Mouse (Mus musculus) bone marrow macrophage, adult 2 months (primary cell): ENCODE data around the gene Flt4. TPM values are rescaled to one million over a fixed set of nuclear protein-coding genes. Genes with fewer than 3 reads are reported as not detected.
"Not testable (repeated sequence)": the region's sequence is repeated elsewhere in the genome, so short reads cannot be mapped to it uniquely, and the experiment has no call there.

ENCODE experiments used
- H3K27ac ChIP-seq: 2 replicates; pipeline ENCODE4 v1.5.1; 2012; ENCODE audit warnings: low read depth, low read length; ENCODE audit not compliant: insufficient read depth
- H3K4me1 ChIP-seq: 2 replicates; pipeline ENCODE4 v1.6.1; 2012; ENCODE audit warnings: low read length; ENCODE audit not compliant: control insufficient read depth, insufficient read depth
- H3K4me3 ChIP-seq: 2 replicates; pipeline ENCODE4 v1.5.1; 2012; ENCODE audit warnings: mild to moderate bottlenecking, low read length, moderate library complexity; ENCODE audit not compliant: insufficient read depth
- CTCF ChIP-seq: IDR thresholded peaks from 2 replicates; pipeline ENCODE4 v1.5.1; 2012; ENCODE audit warnings: low read depth, mild to moderate bottlenecking, low read length, moderate library complexity
- POLR2A ChIP-seq: IDR thresholded peaks from 2 replicates; pipeline ENCODE4 v1.6.1; 2012; ENCODE audit warnings: mild to moderate bottlenecking, low read depth, low read length, borderline replicate concordance
- polyA plus RNA-seq: library from polyadenylated mRNA; stranded (reverse); fragments of >200 nt; gene quantifications from 2 replicates; pipeline ENCODE4 v1.2.4, GENCODE M21; 2012; ENCODE audit not compliant: missing spikeins, insufficient read depth, insufficient read length

The Flt4 gene
- polyA plus RNA-seq = not detected in 2 replicates

DNA sequence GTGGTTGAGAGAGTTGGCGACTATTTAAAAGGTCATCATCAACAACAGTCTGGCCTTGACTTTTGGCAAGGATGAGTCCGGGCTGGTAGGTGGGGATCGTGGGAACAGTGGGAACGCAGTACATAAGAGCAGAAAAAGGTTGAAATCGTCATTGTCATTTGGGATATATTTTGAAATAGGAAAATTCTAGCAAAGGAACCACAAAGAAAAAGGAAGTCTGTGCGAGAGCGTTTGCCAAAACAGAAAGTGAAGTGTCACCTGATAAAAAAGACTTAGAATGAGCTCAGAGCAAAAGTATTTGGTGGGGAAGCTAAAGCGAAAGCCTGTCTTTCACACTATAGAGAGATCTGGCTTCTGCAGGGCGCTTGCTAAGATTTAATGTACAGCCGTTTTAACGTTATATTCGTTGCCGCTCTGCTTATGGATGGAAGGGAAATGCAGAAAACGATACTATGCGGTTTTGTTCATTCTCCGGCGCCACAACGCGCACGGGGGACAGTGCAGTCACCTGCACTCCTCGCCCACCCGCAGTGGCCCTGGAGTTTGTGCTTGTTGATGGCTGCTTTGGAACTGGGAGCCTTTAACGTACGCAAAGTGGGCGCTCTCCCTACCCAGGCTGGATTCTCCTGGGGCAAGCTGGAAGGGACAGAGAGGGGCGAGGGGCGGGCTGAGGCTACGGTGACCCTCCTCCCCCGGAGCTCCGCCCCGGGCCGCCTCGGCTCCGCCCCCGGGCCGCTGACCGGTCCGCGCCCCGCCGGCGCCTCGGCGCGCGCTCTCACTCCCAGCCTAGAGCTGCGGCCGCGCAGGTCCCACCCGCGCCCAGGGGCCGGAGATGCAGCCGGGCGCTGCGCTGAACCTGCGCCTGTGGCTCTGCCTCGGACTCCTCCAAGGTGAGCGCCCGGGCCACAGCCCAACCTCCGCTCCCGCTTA is at the start of gene Flt4:
Flt4 (plus strand) TSS at position 326 of the 930 bp plus-strand sequence.
- H3K4me3 ChIP-seq = peak within 1 kb of the TSS; percentile 65
- not testable (repeated sequence) for H3K27ac ChIP-seq, H3K4me1 ChIP-seq

DNA sequence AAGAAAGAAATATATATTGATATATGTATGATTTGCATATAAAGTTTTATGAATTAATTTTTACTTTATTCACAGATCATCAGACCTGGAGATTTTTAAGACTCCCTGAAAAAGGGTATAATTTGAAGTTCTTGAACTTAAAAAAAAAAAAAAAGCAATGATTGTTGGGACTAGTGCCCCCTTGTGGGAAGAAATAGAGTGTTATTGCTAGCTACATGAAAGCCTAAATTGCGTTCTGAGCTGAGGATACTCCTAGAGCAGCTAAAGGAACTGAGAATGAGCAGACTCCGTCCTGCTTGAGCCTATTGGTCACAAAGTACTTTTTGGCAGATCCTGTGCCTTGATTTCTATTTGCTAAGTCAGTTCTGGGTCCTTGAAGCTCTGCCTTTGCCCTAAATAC is 34.0 kb upstream of the Flt4 start:
- not testable (repeated sequence) for H3K27ac ChIP-seq, H3K4me3 ChIP-seq, H3K4me1 ChIP-seq

DNA sequence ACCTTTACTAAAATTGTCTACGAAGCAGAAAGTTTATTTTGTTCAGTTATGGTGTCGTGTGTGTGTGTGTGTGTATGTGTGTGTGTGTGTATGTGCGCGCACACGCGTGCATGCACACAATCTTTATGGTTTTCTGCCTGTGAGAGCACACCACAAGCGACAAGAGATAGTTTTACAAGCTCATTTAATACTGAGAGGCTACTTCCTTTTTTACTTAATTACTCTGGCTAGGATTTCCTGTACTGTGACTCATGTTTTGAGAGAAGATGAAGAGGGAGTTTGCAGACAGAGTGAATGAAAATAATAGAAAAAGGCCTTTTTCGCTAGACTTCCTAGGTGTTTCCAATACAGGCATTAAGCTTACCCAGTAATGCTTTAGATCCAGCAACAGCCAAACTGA is 28.6 kb upstream of the Flt4 start:
- H3K27ac ChIP-seq, H3K4me1 ChIP-seq, H3K4me3 ChIP-seq: not testable (repeated sequence)

DNA sequence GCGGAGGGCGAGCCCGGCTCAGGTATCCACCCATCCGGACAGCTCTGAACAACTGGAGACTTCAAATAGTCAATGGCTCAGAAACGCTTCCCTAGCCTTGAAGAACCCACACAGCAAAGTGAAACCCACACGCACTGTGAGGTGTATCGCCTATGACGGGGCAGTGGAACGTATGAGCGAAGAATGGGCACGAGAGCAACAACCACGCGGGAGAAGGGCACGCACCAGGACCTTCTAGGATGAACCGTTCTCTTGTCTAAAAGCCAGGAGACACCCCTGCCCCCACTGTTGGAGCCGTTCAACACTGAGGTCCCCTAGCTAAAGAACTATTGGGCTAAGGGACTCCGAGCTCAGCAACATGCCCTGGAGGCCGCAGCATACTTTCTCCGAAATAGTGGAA is 18.9 kb upstream of the Flt4 start:
- Histone ChIP-seq H3K4me3 (no peak overlapping the region), H3K4me1 (no peaks in the 10 kb centered on the region), H3K27ac (no peak overlapping the region)
- TF ChIP-seq CTCF (no peak), POLR2A (no peak)

DNA sequence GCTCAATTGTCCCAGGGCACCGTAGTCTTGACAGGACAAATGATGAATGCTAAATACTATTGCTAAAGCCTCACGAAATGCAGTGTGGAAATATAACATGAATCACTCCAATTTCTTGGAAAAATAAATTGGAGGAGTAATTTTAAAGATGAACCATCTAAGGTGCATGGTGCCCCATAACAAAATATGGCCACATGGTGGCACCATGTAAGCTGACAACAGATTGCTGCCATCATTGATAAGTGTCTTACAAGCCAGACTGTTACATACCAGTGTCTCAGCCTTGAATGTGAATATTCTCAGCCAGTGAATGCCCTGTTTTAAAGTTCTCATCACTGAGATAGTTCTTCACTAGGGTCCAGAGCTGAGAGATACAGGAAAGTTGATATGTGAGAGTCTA is 11.9 kb upstream of the Flt4 start:
- not testable (repeated sequence) for H3K27ac ChIP-seq, H3K4me3 ChIP-seq, H3K4me1 ChIP-seq

DNA sequence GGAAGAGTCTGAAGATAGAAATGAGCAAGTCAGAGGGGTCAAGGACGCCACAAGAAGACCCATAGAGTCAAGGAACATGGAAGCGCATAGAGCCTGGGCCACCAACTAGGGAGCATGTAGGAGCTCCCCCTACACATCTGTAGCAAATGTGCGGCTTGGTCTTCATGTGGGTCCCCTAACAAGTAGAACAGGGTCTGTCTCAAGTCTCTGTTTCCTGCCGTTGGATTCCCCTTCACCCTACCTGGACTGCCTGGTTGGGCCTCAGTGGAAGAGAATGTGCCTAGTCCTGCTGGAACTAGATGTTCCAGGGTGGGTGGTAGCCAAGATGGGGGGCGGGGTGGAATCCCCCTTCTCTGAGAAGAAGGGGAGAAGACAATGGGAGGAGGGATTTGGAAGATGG is 757 bp upstream of the Flt4 start:
- not testable (repeated sequence) for H3K4me1 ChIP-seq

DNA sequence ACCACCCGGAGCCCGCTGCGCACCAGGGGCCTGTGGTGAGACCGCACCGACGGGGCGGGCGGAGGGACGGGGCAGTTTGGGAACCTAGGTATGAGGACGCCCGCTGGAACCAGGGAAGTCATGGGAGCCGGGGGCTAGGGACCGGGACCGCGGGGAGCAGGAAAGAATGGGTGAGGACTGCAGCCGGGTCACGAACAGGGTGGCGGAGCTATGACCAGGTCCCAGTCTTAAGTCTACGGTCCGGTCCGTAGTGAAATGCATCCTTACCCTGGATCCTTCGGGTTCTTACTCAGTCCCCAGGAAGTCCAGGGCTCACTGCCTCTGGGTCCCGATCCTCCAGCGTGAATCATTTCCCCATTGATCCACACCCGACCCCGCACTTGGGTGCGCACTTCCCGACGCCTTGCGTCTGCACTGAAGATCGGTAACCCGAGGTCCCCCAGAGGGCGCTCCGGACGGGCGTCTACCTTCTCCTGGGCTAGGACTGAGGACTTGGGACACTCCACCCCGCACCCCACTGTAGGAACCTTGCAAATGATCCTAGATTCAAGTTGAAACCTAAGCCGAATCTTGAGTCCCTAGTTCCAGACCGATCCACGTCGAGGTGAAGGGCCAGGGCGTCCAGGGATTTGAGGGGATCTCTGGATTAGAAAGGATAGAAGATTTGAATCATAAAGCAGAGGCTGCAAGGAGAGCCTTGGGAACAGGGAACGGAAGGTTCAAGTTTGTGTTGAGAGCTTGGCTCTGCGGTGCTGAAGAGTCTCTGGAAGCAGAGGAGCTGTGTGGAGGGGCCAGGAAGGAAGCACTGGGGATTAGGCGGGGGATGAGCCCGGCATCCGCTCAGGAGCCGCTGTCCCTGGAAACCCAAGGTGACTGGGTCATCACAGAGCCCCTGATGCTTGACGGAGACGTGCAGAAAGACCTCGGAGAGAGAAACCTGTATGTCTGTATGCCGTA is 1.1 kb downstream of the Flt4 start:
- not testable (repeated sequence) for H3K27ac ChIP-seq, H3K4me1 ChIP-seq
- H3K4me3 ChIP-seq = peak overlapping the region; percentile 65

More for the DNA sequence above, 757 bp upstream of the Flt4 start:
- H3K27ac ChIP-seq, H3K4me3 ChIP-seq: not testable (repeated sequence)

DNA sequence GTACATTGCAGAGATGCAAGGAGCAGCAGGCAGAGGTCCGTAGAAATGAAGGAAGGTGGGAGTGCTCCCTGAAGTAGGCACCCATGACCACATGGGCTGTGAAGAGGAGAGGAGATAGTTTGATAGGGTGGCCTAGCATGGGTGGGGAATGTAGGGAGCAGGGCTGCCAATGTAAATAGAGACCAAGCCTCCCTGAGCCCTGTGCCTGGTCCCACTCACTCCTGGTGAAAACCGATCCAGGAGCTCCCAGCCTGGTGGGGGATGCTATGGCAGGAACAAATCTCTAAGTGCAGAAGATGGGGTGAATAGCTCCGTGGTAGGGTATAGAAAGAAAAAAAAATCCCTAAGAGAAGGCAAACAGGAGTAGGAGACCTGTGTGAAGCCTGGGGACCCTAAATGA is 2.3 kb downstream of the Flt4 start:
- not testable (repeated sequence) for H3K27ac ChIP-seq, H3K4me1 ChIP-seq, H3K4me3 ChIP-seq

DNA sequence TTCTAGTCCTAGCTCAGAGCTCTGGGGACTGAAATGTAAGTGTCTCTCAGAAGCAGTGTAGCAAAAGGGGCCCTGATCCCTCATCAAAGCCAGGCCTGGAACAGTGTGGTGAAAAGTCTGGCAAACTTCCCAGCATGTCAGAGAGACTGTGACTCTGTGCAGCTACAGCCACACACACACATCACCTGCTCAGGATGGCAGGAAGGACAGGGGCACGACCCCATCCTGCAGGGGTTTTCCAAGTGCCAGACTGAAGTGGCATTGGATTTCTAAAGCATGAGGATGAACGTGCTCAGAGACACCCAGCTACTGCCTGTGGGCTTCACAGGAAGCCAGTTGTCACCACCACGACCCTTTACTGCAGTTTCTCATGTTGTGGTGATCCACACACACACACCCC is 3.1 kb downstream of the Flt4 start:
- no peak overlapping the region for H3K27ac ChIP-seq
- H3K4me3 ChIP-seq = no peak overlapping the region
- H3K4me1 ChIP-seq = no peaks in the 10 kb centered on the region
- TF ChIP-seq CTCF (no peak), POLR2A (no peak)

DNA sequence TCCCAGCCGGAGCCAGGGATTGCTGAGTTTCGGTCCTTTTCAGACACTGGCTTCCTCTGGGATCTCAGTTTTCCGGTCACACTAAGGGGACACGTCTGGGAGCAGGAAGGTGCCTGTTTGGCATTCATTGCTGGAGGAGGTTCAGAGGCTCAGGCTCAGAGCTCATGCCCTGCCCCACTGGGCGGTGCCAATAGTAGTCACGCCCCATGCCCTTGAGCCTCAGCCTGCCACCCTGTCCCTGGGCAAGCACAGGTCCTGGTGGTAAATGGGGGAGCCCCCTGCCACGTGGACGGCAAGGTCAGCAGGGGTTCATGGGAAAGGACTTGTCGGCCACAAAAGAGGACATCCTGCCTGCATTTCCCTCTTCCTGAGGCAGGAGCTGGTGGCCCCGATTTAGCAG is 4.3 kb downstream of the Flt4 start:
- TF ChIP-seq POLR2A = no peak
- TF ChIP-seq CTCF = no peak
- Histone ChIP-seq H3K4me1 (no peaks in the 10 kb centered on the region), H3K4me3 (no peak overlapping the region)

More for the DNA sequence above, 4.3 kb downstream of the Flt4 start:
- H3K27ac ChIP-seq = no peak overlapping the region
